Mouse (Mus musculus): Measurements from ENCODE around the gene Celf2.

Gene Celf2

DNA sequence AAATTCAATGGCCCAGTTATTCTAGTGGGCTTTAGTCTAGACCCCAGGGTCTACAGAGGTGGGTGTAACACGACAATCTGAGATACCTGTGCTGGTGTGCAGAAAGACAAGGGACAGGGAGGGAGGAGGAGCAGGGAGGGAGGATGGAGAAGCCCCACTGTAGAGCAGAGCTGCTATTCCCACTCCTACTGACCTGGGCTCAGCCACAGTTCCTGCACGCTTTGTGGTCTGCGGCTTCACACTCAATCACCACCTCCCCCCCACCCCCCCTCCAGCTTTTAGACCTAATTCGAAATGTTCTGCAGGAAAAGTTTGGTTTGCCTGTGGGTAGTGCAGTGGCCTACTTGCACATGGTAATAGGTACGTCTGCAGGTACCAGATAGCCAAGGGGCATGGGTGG, 1015.5 kb downstream of the Celf2 start:
- DNase-seq (ENCODE audit: low spot score): no peak

DNA sequence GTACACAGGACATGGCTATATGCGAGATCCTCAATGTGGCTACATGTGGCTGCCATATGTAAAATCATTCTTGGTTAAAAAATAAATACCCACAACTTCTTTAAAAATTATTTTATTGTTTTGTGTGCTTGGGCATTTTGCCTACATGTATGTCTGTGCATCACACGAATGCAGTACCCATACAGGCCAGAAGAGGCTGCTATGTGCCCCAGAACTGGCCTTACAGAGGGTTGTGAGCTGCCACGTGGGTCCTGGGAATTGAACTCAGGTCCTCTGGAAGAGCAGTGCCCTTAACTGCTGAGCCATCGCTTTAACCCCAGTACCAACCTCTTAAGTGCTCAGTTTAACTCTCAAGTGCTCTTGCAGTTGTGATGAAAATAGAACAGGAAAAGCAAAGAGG, 1018.5 kb downstream of the Celf2 start:
- no peak for DNase-seq (ENCODE audit: low spot score)

DNA sequence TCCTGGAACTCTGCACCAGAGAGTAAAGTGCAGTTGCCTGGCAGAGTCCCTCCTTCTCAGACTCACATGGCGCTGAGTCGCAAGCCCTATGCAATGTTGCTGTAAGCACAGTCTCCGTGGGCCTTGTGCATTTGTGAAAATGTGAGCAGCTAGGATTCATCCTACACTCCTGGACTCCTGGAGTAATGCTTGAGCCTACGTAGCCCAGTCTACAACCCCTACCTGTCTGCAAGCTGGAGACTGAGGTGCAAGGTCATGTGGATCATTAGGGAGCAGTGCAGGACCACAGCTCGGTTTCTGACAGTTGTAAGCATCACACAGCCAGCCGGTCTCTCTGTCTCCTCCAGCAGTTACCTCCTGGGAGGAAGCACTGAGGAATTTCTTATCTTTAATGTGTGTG, 1019.3 kb downstream of the Celf2 start:
- no peak for DNase-seq (ENCODE audit: low spot score)

All from ovary, adult 18-20 months (tissue).